Mouse (Mus musculus): Measurements from ENCODE around the gene Lyz1. TPM values are rescaled to one million over a fixed set of nuclear protein-coding genes. Genes with fewer than 3 reads are reported as not detected.

Gene Lyz1
- polyA plus RNA-seq (2016; fragmentation: Nextera tagmentation; extraction: Ambion mirVana) = not detected in 2 replicates

GRCm38 (mm10) chr10:117292671-117293070, at the start of gene Lyz1:
Gene Lyz1, minus strand, starts transcription at chr10:117292868.
- Histone ChIP-seq H3K4me3 (no peak within 1 kb of the TSS), H3K27me3 (ENCODE audit: low read depth, poor library complexity, severe bottlenecking) (no peaks in the 10 kb centered on the region), H3K36me3 (no peaks in the 10 kb centered on the region), H3K4me1 (no peaks in the 10 kb centered on the region), H3K9me3 (replicated peaks) (no peaks in the 10 kb centered on the region), H3K27ac (replicated peaks) (no peak within 1 kb of the TSS)
- no peak for DNase-seq (ENCODE audit: low spot score)
- WGBS = 81% methylated on average over 5 of the region's 5 CpGs

GRCm38 (mm10) chr10:117342406-117342805, 49.7 kb upstream of the Lyz1 start:
- H3K4me1 ChIP-seq = no peaks in the 10 kb centered on the region
- H3K9me3 ChIP-seq (replicated peaks) = no peaks in the 10 kb centered on the region
- 82% methylated on average over 2 of the region's 2 CpGs for WGBS
- H3K4me3 ChIP-seq = no peak overlapping the region
- H3K36me3 ChIP-seq = peaks cover 19% of the 10 kb centered on the region
- H3K27me3 ChIP-seq (ENCODE audit: low read depth, poor library complexity, severe bottlenecking) = no peaks in the 10 kb centered on the region
- DNase-seq (ENCODE audit: low spot score) = no peak
- no peak overlapping the region for H3K27ac ChIP-seq (replicated peaks)

- 94% methylated on average over 4 of the region's 4 CpGs for WGBS
- no peaks in the 10 kb centered on the region for H3K27me3 ChIP-seq (ENCODE audit: low read depth, poor library complexity, severe bottlenecking)
- H3K27ac ChIP-seq (replicated peaks) = no peak overlapping the region
- no peak overlapping the region for H3K4me3 ChIP-seq
- H3K9me3 ChIP-seq (replicated peaks) = no peaks in the 10 kb centered on the region
- peaks cover 4% of the 10 kb centered on the region for H3K4me1 ChIP-seq
- DNase-seq (ENCODE audit: low spot score) = no peak
- peaks cover 6% of the 10 kb centered on the region for H3K36me3 ChIP-seq
Observed at GRCm38 (mm10) chr10:117341029-117341428, 48.4 kb upstream of the Lyz1 start.

GRCm38 (mm10) chr10:117339241-117339640, 46.6 kb upstream of the Lyz1 start:
- peaks cover 4% of the 10 kb centered on the region; the same call in 1 of the 2 replicates for H3K36me3 ChIP-seq
- no peak for DNase-seq (ENCODE audit: low spot score)
- no peaks in the 10 kb centered on the region for H3K9me3 ChIP-seq (replicated peaks)
- H3K4me1 ChIP-seq = peaks cover 10% of the 10 kb centered on the region
- H3K27ac ChIP-seq (replicated peaks) = no peak overlapping the region
- no peaks in the 10 kb centered on the region for H3K27me3 ChIP-seq (ENCODE audit: low read depth, poor library complexity, severe bottlenecking)
- WGBS = 81% methylated on average over 7 of the region's 7 CpGs
- H3K4me3 ChIP-seq = no peak overlapping the region

- H3K27ac ChIP-seq (replicated peaks) = no peak overlapping the region
- H3K27me3 ChIP-seq (ENCODE audit: low read depth, poor library complexity, severe bottlenecking) = no peaks in the 10 kb centered on the region
- H3K36me3 ChIP-seq = 0 out of 2 replicates have a peak, but pooled peaks cover 4% of the 10 kb centered on the region
- DNase-seq (ENCODE audit: low spot score) = no peak
- H3K9me3 ChIP-seq (replicated peaks) = no peaks in the 10 kb centered on the region
- no peak overlapping the region for H3K4me3 ChIP-seq
- H3K4me1 ChIP-seq = peaks cover 10% of the 10 kb centered on the region
Observed at GRCm38 (mm10) chr10:117337946-117338345, 45.3 kb upstream of the Lyz1 start.

- no peak for DNase-seq (ENCODE audit: low spot score)
- no peak overlapping the region for H3K4me3 ChIP-seq
- H3K27me3 ChIP-seq (ENCODE audit: low read depth, poor library complexity, severe bottlenecking) = no peaks in the 10 kb centered on the region
- 0 out of 2 replicates have a peak overlapping the region, but pooled peaks have one; percentile 46 for H3K27ac ChIP-seq (replicated peaks)
- H3K36me3 ChIP-seq = no peaks in the 10 kb centered on the region
- WGBS = 54% methylated on average over 4 of the region's 4 CpGs
- peaks cover 10% of the 10 kb centered on the region for H3K4me1 ChIP-seq
- H3K9me3 ChIP-seq (replicated peaks) = no peaks in the 10 kb centered on the region
Observed at GRCm38 (mm10) chr10:117335649-117336048, 43.0 kb upstream of the Lyz1 start.

GRCm38 (mm10) chr10:117330521-117330920, 37.9 kb upstream of the Lyz1 start:
- WGBS = 80% methylated on average over 5 of the region's 5 CpGs

GRCm38 (mm10) chr10:117323782-117324181, 31.1 kb upstream of the Lyz1 start:
- H3K4me1 ChIP-seq = 0 out of 2 replicates have a peak, but pooled peaks cover 3% of the 10 kb centered on the region
- WGBS = 91% methylated on average over 7 of the region's 7 CpGs
- no peaks in the 10 kb centered on the region for H3K9me3 ChIP-seq (replicated peaks)

More at GRCm38 (mm10) chr10:117330521-117330920, 37.9 kb upstream of the Lyz1 start:
- no peaks in the 10 kb centered on the region for H3K27me3 ChIP-seq (ENCODE audit: low read depth, poor library complexity, severe bottlenecking)
- H3K4me1 ChIP-seq = peaks cover 1% of the 10 kb centered on the region
- no peak overlapping the region for H3K4me3 ChIP-seq
- H3K9me3 ChIP-seq (replicated peaks) = no peaks in the 10 kb centered on the region
- no peak overlapping the region for H3K27ac ChIP-seq (replicated peaks)
- DNase-seq (ENCODE audit: low spot score) = no peak
- H3K36me3 ChIP-seq = no peaks in the 10 kb centered on the region

GRCm38 (mm10) chr10:117322630-117323029, 30.0 kb upstream of the Lyz1 start:
- no peak for DNase-seq (ENCODE audit: low spot score)
- Histone ChIP-seq H3K36me3 (no peaks in the 10 kb centered on the region), H3K4me1 (0 out of 2 replicates have a peak, but pooled peaks cover 3% of the 10 kb centered on the region), H3K9me3 (replicated peaks) (no peaks in the 10 kb centered on the region), H3K27me3 (ENCODE audit: low read depth, poor library complexity, severe bottlenecking) (no peaks in the 10 kb centered on the region), H3K27ac (replicated peaks) (no peak overlapping the region), H3K4me3 (no peak overlapping the region)
- 93% methylated on average over 5 of the region's 5 CpGs for WGBS

More at GRCm38 (mm10) chr10:117323782-117324181, 31.1 kb upstream of the Lyz1 start:
- DNase-seq (ENCODE audit: low spot score) = no peak
- Histone ChIP-seq H3K27ac (replicated peaks) (no peak overlapping the region), H3K4me3 (no peak overlapping the region), H3K27me3 (ENCODE audit: low read depth, poor library complexity, severe bottlenecking) (no peaks in the 10 kb centered on the region), H3K36me3 (no peaks in the 10 kb centered on the region)

GRCm38 (mm10) chr10:117320571-117320981, 27.9 kb upstream of the Lyz1 start:
- H3K27ac ChIP-seq (replicated peaks) = no peak overlapping the region
- H3K4me3 ChIP-seq = no peak overlapping the region
- no peaks in the 10 kb centered on the region for H3K9me3 ChIP-seq (replicated peaks)
- no peaks in the 10 kb centered on the region for H3K36me3 ChIP-seq
- DNase-seq (ENCODE audit: low spot score) = no peak
- WGBS = 71% methylated on average over 3 of the region's 3 CpGs
- 0 out of 2 replicates have a peak, but pooled peaks cover 3% of the 10 kb centered on the region for H3K4me1 ChIP-seq
- no peaks in the 10 kb centered on the region for H3K27me3 ChIP-seq (ENCODE audit: low read depth, poor library complexity, severe bottlenecking)

- Histone ChIP-seq H3K27ac (replicated peaks) (0 out of 2 replicates have a peak overlapping the region, but pooled peaks have one; percentile 9), H3K4me1 (0 out of 2 replicates have a peak, but pooled peaks cover 3% of the 10 kb centered on the region), H3K36me3 (no peaks in the 10 kb centered on the region), H3K9me3 (replicated peaks) (no peaks in the 10 kb centered on the region), H3K4me3 (no peak overlapping the region), H3K27me3 (ENCODE audit: low read depth, poor library complexity, severe bottlenecking) (no peaks in the 10 kb centered on the region)
- DNase-seq (ENCODE audit: low spot score) = no peak
- 91% methylated on average over 11 of the region's 11 CpGs for WGBS
Observed at GRCm38 (mm10) chr10:117316391-117316790, 23.7 kb upstream of the Lyz1 start.

GRCm38 (mm10) chr10:117313133-117313532, 20.5 kb upstream of the Lyz1 start:
- Histone ChIP-seq H3K36me3 (no peaks in the 10 kb centered on the region), H3K9me3 (replicated peaks) (no peaks in the 10 kb centered on the region), H3K4me3 (no peak overlapping the region), H3K27ac (replicated peaks) (no peak overlapping the region), H3K27me3 (ENCODE audit: low read depth, poor library complexity, severe bottlenecking) (no peaks in the 10 kb centered on the region), H3K4me1 (no peaks in the 10 kb centered on the region)
- DNase-seq (ENCODE audit: low spot score) = no peak
- 95% methylated on average over 2 of the region's 2 CpGs for WGBS

GRCm38 (mm10) chr10:117312168-117312567, 19.5 kb upstream of the Lyz1 start:
- Histone ChIP-seq H3K27ac (replicated peaks) (no peak overlapping the region), H3K36me3 (no peaks in the 10 kb centered on the region), H3K9me3 (replicated peaks) (no peaks in the 10 kb centered on the region), H3K27me3 (ENCODE audit: low read depth, poor library complexity, severe bottlenecking) (no peaks in the 10 kb centered on the region), H3K4me3 (no peak overlapping the region), H3K4me1 (no peaks in the 10 kb centered on the region)
- 87% methylated on average over 8 of the region's 8 CpGs for WGBS
- DNase-seq (ENCODE audit: low spot score) = no peak

Measured in midbrain, embryonic 10.5 days (tissue).